ENCODE assay signal across 27 mouse cellular contexts in genomic region chr1:147239108-147239507, GRCm38 (mm10).
"Had no signal": no experiment of that assay in that cellular context is flagged by ENCODE, and none has a peak within 500 bp of the region (broad histone marks: within the 10 kb centered on the region; RNA-seq: fewer than 3 reads in every experiment).

No protein-coding gene starts in this region.

- ATAC-seq: forebrain, embryonic 13.5 days; forebrain, embryonic 14.5 days; forebrain, embryonic 15.5 days; forebrain, embryonic 16.5 days had no signal

- H3K27ac ChIP-seq: embryonic facial prominence, embryonic 10.5 days; embryonic facial prominence, embryonic 12.5 days; embryonic facial prominence, embryonic 13.5 days; embryonic facial prominence, embryonic 15.5 days; forebrain, embryonic 10.5 days; forebrain, embryonic 12.5 days; forebrain, embryonic 13.5 days; forebrain, embryonic 15.5 days; gastrocnemius, adult 2 months; heart, adult 2 months; heart, embryonic 10.5 days had no signal

- H3K4me2 ChIP-seq: embryonic facial prominence, embryonic 12.5 days; embryonic facial prominence, embryonic 13.5 days; embryonic facial prominence, embryonic 15.5 days; forebrain, embryonic 12.5 days; forebrain, embryonic 13.5 days; forebrain, embryonic 15.5 days had no signal

- DNase-seq: cerebellum, adult 9-10 months; cerebellum, adult 9-11 months; cerebellum, postnatal 10 days; cerebellum, postnatal 14 days; cerebellum, postnatal 25 days; cerebellum, postnatal 36 days; embryo, embryonic 11 days; gastrocnemius, adult 2 months; gastrocnemius, postnatal 10 days; gastrocnemius, postnatal 14 days; gastrocnemius, postnatal 25 days; gastrocnemius, postnatal 36 days; heart, adult 11 months; heart, adult 18-20 months; heart, adult 2 months had no signal

- H3K4me1 ChIP-seq: embryonic facial prominence, embryonic 10.5 days; embryonic facial prominence, embryonic 12.5 days; embryonic facial prominence, embryonic 13.5 days; embryonic facial prominence, embryonic 15.5 days; forebrain, embryonic 10.5 days; forebrain, embryonic 12.5 days; forebrain, embryonic 13.5 days; forebrain, embryonic 15.5 days; heart, embryonic 10.5 days had no signal

- H3K27me3 ChIP-seq: embryonic facial prominence, embryonic 12.5 days; embryonic facial prominence, embryonic 13.5 days; embryonic facial prominence, embryonic 15.5 days; forebrain, embryonic 12.5 days; forebrain, embryonic 13.5 days; forebrain, embryonic 15.5 days had no signal

- H3K9ac ChIP-seq: embryonic facial prominence, embryonic 12.5 days; embryonic facial prominence, embryonic 13.5 days; embryonic facial prominence, embryonic 15.5 days; forebrain, embryonic 12.5 days; forebrain, embryonic 13.5 days; forebrain, embryonic 15.5 days had no signal

- H3K4me3 ChIP-seq: embryonic facial prominence, embryonic 10.5 days; embryonic facial prominence, embryonic 12.5 days; embryonic facial prominence, embryonic 13.5 days; embryonic facial prominence, embryonic 15.5 days; erythroblast, embryonic 14.5 days; forebrain, embryonic 10.5 days; forebrain, embryonic 12.5 days; forebrain, embryonic 13.5 days; forebrain, embryonic 15.5 days; gastrocnemius, adult 2 months; heart, adult 2 months; heart, embryonic 10.5 days had no signal

- H3K36me3 ChIP-seq: embryonic facial prominence, embryonic 10.5 days; embryonic facial prominence, embryonic 12.5 days; embryonic facial prominence, embryonic 13.5 days; embryonic facial prominence, embryonic 15.5 days; forebrain, embryonic 10.5 days; forebrain, embryonic 12.5 days; forebrain, embryonic 15.5 days; heart, embryonic 10.5 days had no signal

- H3K9me3 ChIP-seq: embryonic facial prominence, embryonic 10.5 days; embryonic facial prominence, embryonic 12.5 days; embryonic facial prominence, embryonic 13.5 days; embryonic facial prominence, embryonic 15.5 days; forebrain, embryonic 10.5 days; forebrain, embryonic 12.5 days; forebrain, embryonic 13.5 days; forebrain, embryonic 15.5 days; heart, embryonic 10.5 days had no signal
